Mouse (Mus musculus): ENCODE measurements at regions not wholly inside any gene's neighbourhood (a gene's known extent, or its start where the extent isn't known, plus 50 kb on each side); places are given as distances from the start of the nearest gene placed in this dataset.
"Not testable (repeated sequence)": the region's sequence is repeated elsewhere in the genome, so short reads cannot be mapped to it uniquely, and the experiment has no call there.

DNA sequence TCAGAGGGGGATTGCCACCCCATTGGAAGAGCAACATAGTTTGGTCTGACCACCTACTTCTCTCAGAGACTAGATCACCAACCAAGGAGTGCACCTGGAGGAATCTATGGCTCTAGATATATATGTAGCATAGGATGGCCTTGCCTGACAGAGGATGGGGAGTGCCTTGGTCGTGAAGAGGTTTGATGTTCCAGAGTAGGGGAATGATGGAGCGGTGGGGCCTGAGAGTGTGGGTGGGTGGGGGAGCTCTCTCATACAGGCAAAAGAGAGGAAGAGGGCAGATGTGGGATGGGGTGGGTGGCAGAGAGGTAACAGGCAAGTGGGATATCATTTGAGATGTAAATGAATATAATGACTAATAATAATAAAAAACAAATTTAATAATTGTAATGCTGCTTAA is 874.0 kb downstream of the Amy2a5 start:
- in situ Hi-C loops (cut with MboI, MseI), result no loop called here

DNA sequence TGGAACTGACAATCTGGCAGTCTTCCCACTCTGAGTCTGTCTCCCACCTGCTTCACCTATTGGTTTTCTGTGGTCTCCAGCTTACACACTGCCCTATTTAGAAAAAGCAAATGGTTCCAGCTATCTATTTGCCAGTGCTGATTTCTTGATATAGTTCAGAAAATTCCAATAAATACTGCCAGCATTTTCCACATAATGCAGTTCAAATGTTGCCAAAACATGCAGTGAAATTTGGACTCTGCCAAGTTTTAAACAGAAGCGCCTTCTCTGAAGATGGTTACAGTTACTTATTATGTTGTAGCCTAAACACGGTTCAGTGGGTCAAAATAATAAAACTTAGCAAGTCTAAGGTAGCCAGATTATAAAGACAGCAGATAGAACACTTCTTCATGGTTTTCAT is 912.8 kb downstream of the Amy2a5 start:
- in situ Hi-C loops (cut with MboI, MseI), result no loop called here

DNA sequence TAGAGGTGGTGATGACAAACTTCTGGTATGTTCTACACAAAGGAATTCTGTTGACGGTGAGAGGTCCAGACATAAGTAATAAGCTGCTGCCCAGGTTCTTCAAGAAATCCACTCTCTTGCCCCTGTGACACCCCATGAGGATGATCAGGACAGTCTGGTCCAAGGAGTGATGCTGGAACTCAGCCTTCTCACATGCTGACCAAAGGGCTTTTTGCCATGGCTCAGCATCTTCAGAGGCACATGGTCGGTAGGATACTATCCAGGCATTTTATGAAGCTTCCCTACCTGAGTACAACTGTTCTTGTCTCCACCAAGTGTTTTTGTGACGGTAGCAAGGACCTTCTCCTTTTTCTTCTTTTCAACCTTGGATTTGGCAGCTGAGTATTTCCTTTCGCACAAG is 927.5 kb downstream of the Amy2a5 start:
- in situ Hi-C loops (cut with MboI, MseI), result no loop called here

DNA sequence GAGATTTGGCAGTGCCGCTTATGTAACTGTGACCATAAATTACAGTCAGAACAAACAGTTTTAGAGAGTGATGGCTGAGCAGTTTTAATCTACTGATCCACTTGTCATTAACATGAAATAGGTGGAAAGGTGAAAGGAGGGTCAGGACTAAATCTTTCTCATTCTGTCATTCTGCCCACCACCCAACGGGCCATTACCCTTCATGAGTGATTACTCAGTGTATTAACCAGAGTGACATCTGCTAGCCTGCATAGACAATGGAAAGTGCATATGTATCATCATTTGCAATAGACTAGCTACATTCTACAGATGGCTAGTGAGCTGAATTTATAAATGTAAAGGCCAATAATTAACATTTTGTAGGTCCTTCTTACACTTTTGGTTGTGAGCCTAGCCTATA is 933.3 kb downstream of the Amy2a5 start:
- in situ Hi-C loops (cut with MboI, MseI), result no loop called here

DNA sequence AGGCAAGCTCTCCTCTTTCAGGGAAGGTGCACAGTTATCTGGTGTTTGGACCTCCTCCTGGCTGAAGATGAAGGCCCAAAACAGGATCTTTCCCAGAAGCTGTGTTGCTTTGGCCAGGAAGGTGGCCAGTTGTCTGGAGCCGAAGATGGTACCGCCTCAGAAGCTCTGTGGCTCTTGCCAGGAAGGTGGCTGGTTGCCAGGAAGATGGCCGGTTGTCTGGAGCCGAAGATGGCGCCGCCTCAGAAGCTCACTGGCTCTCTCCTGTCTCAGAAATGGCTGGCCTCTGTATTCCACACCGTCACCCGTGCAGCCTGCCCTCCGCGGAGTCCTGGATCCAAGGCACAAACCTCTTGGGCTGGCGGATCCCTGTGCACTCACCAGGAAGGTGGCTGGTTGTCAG is 937.4 kb downstream of the Amy2a5 start:
- in situ Hi-C loops (cut with MboI, MseI), result loop anchor here (25.0 kb wide), 1 partner anchor 1216 kb away; the partner anchor contains the start of gene Amy2a1

DNA sequence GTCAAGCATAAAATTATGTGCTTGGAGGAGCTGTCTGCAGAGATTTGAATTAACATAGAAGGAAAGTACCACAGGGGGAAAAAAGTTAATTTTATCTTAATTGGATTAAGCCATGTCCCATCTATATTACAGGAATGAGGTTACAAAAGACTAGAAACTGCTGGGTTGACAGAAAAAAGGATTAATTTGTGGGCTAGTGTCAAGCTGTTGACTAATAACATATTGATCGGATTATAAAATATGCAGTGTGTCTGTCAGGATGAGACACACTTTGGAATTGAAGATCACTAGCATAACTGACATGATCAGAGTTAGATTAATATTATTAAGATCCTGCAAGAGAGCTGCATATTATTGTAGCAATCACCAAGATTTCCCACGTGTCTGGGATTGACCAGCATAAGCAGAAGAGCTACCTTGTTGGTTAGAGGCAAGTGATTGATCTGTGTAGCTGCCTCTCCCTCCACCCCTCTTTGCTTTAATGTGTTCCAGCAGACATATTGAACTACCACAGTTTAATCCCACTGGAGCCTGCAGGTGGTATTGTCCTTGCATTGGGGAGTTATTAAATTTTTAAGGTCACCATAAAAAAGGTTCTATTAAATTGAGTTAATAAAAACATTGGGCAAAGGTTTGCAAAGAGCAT is 979.7 kb downstream of the Amy2a5 start:
- in situ Hi-C loops (cut with MboI, MseI), result no loop called here

DNA sequence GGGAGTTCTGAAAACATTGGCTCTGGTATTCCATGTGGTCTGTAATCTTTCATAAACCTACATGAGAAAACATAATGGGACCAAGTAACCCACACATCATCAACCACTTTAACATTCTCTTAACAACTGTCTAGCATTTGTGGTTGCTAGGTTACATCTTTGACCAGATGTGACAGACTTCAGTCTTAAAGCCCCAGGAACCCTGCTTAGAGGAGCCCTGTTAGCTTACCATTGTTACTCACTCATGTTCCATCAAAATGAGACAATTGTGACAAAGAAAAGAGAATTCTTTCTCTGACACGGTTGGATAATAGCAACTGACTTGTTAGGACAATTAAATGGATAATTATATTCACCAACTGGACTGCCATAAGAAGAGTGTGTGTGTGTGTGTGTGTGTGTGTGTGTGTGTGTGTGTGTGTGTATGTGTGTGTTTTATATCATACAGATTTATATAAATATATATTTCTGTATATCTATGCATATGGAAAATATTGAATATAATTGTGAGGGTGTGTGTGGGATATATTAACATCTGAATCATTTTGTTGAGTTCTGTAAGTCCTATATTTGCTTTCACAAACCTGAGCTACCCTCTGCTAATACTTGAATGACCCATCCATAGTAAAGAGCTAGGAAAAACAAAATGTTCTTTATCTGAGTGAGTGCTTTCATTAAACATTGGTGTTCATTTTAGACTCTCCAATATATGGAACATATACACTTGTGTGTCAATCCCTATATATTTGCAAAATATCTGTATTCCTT is 997.1 kb downstream of the Amy2a5 start:
- in situ Hi-C loops (cut with MboI, MseI), result no loop called here

DNA sequence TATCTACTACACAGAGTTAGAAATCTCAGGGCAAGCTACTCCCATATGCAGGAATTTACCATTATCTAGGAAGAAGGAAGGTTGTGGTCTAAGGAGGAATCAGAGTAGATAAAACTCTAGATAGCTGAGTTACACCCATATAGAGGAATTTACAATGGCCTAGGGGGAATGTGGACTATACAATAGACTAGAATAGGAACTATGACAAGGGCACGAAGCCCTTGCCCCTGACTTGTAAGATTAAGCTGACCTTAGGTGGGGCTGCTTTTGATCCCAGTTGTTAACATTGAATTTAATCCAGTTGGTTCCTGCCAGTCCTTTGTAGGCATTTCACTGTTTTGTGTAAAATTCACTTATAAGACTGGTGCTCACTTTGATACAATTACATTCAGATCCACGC is 1015.7 kb downstream of the Amy2a5 start:
- in situ Hi-C loops (cut with MboI, MseI), result not testable (repeated sequence)

DNA sequence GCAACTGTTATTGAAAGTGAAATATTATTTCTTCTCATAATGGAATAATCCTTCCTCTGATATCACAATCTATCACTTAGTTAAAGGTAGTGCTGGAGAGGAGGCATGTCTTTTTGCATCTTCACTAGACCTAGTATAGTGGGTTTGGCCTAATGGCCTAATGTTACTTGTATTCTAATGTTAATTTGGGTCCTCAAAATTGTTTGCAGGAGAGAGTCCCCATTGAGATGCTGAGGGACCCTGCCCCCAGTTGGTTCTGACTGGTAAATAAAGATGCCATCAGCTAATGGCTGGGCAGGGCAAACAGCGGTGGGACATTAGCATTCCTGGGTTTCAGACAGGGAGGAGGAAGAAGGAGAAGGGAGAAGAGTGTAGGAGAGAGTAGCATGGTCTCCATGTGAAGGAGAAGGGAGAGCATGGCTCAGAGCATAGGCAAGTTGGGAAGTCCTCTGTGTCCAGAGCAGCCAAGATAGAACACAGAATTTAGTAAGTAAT is 1019.0 kb downstream of the Amy2a5 start:
- in situ Hi-C loops (cut with MboI, MseI), result no loop called here

Data from regulatory T cell (primary cell).